ENCODE assay signal across 10 mouse cellular contexts in genomic region chr8:86808239-86808638, GRCm38 (mm10).
A peak's percentile ranks its signal among the peaks of the same experiment; 100 is the strongest.
DNase-seq lines count a peak whose midpoint lies in the region; TF ChIP-seq lines count a peak whose summit lies in the region.
"Had no signal": no experiment of that assay in that cellular context is flagged by ENCODE, and none has a peak within 500 bp of the region (broad histone marks: within the 10 kb centered on the region; RNA-seq: fewer than 3 reads in every experiment).

No protein-coding gene starts in this region.

- H3K4me1 ChIP-seq in megakaryocyte, embryonic 14.5 days: peaks cover 42% of the 10 kb centered on the region
- H3K4me1 ChIP-seq in heart, embryonic 10.5 days: 0 out of 2 replicates have a peak, but pooled peaks cover 5% of the 10 kb centered on the region
- H3K4me1 ChIP-seq: limb, embryonic 13.5 days had no signal

- 76% methylated on average over 5 of the region's 5 CpGs for WGBS in heart, embryonic 10.5 days

- H3K27ac ChIP-seq in layer of hippocampus, adult 2 months: no peak overlapping the region
- H3K27ac ChIP-seq in heart, embryonic 10.5 days: no peak overlapping the region
- H3K27ac ChIP-seq: limb, embryonic 13.5 days had no signal

- TF ChIP-seq CTCF in layer of hippocampus, adult 2 months (conservative IDR thresholded peaks at IDR 0.05): peak; percentile 68

- H3K4me3 ChIP-seq in layer of hippocampus, adult 2 months: no peak overlapping the region
- peak overlapping the region; percentile 81 for H3K4me3 ChIP-seq in megakaryocyte, embryonic 14.5 days (replicated peaks)
- H3K4me3 ChIP-seq in heart, embryonic 10.5 days: no peak overlapping the region
- H3K4me3 ChIP-seq: limb, embryonic 13.5 days had no signal

- H3K9me3 ChIP-seq in megakaryocyte, embryonic 14.5 days: no peaks in the 10 kb centered on the region
- no peaks in the 10 kb centered on the region for H3K9me3 ChIP-seq in heart, embryonic 10.5 days
- H3K9me3 ChIP-seq: limb, embryonic 13.5 days had no signal

- no peaks in the 10 kb centered on the region for H3K36me3 ChIP-seq in megakaryocyte, embryonic 14.5 days (replicated peaks; ENCODE audit: low read length)
- H3K36me3 ChIP-seq in heart, embryonic 10.5 days: no peaks in the 10 kb centered on the region
- H3K36me3 ChIP-seq: limb, embryonic 13.5 days had no signal

- peaks cover under 1% of the 10 kb centered on the region for H3K27me3 ChIP-seq in megakaryocyte, embryonic 14.5 days (replicated peaks)
- H3K27me3 ChIP-seq in heart, embryonic 10.5 days (ENCODE audit: insufficient read depth, poor library complexity, severe bottlenecking): no peaks in the 10 kb centered on the region
- H3K27me3 ChIP-seq: limb, embryonic 13.5 days had no signal

- no peak for DNase-seq in layer of hippocampus, adult 2 months (ENCODE audit: low spot score in 2 of 2)
- no peak for DNase-seq in layer of hippocampus, adult 8-10 months (ENCODE audit: low spot score in 2 of 2)
- peak; percentile 31 for DNase-seq in NIH3T3 (ENCODE audit: low read depth)
- peak; percentile 24 to 33 for DNase-seq in cerebellum, postnatal 14 days
- DNase-seq in right cerebral cortex, postnatal 14 days: no peak
- DNase-seq in heart, embryonic 10.5 days (ENCODE audit: low spot score): no peak
- no peak for DNase-seq in urinary bladder, postnatal 36 days (ENCODE audit: low spot score in 2 of 2)
- DNase-seq: gastrocnemius, postnatal 25 days had no signal

Comparison
In these comparisons a context has a peak if more than half of its experiments do, and no peak if none do; other contexts are left out.
1. DNase-seq: peak in NIH3T3 (single experiment) and cerebellum, postnatal 14 days (2 of 2); none in layer of hippocampus, adult 2 months (0 of 2), layer of hippocampus, adult 8-10 months (0 of 2), right cerebral cortex, postnatal 14 days (single experiment), heart, embryonic 10.5 days (single experiment) and urinary bladder, postnatal 36 days (0 of 2).